Mouse (Mus musculus) lung, postnatal 0 days (tissue): ENCODE data around the gene Igfl3. TPM values are rescaled to one million over a fixed set of nuclear protein-coding genes. Genes with fewer than 3 reads are reported as not detected.

ENCODE experiments used
- ATAC-seq: fragments of 200-750 bp; cut with Nextera tagmentation; 2 replicates; pipeline ENCODE4 v1.8.0; 2017; ENCODE audit warnings: moderate library complexity
- DNase-seq: peaks from one replicate; pipeline ENCODE4 v3.0.0-alpha.2; 2016; ENCODE audit warnings: low spot score
- H3K27ac ChIP-seq: fragments of 300-500 bp; sonication (generic); 2 replicates; pipeline ENCODE4 v1.5.1; 2014; ENCODE audit warnings: antibody characterized with exemption, mild to moderate bottlenecking, low read length, mixed read lengths
- H3K27me3 ChIP-seq: fragments of 300-500 bp; sonication (generic); replicated peaks from 2 replicates; pipeline ENCODE4 v1.6.1; 2014; ENCODE audit warnings: low read length, mixed read lengths; ENCODE audit not compliant: insufficient read depth
- H3K36me3 ChIP-seq: fragments of 300-500 bp; sonication (generic); 2 replicates; pipeline ENCODE4 v1.6.1; 2014; ENCODE audit warnings: low read length, mixed read lengths; ENCODE audit not compliant: insufficient read depth
- H3K4me1 ChIP-seq: fragments of 300-500 bp; sonication (generic); 2 replicates; pipeline ENCODE4 v1.6.1; 2014; ENCODE audit warnings: antibody characterized with exemption, low read depth, low read length, mixed read lengths; ENCODE audit not compliant: insufficient read depth
- H3K4me2 ChIP-seq: fragments of 300-500 bp; sonication (generic); replicated peaks from 2 replicates; pipeline ENCODE4 v1.6.1; 2014; ENCODE audit warnings: low read depth, mild to moderate bottlenecking, low read length, moderate library complexity, mixed read lengths
- H3K4me3 ChIP-seq: fragments of 300-500 bp; sonication (generic); 2 replicates; pipeline ENCODE4 v1.5.1; 2014; ENCODE audit warnings: low read depth, low read length
- H3K9ac ChIP-seq: fragments of 300-500 bp; sonication (generic); replicated peaks from 2 replicates; pipeline ENCODE4 v1.6.1; 2014; ENCODE audit warnings: low read depth, mild to moderate bottlenecking
- H3K9me3 ChIP-seq: fragments of 300-500 bp; sonication (generic); 2 replicates; pipeline ENCODE4 v1.6.1; 2016; ENCODE audit warnings: low read length, mixed read lengths
- CTCF ChIP-seq: IDR thresholded peaks from 2 replicates; pipeline ENCODE4 v1.5.1; 2016; ENCODE audit warnings: antibody characterized with exemption, mild to moderate bottlenecking
- EP300 ChIP-seq: IDR thresholded peaks from 2 replicates; pipeline ENCODE4 v1.6.1; 2016; ENCODE audit warnings: antibody characterized with exemption, mild to moderate bottlenecking, control low read depth
- WGBS: fragments of 180-500 bp; shearing (Covaris S2); extraction: QIAGEN DNeasy Blood & Tissue Kit; methylation state at CpG from one replicate; pipeline ENCODE4 v1.1.7; 2014; 5-methylcytosine and 5-hydroxymethylcytosine counted together
- polyA plus RNA-seq: library from polyadenylated mRNA; unstranded; fragments of >200 nt; fragmentation: Nextera tagmentation; extraction: Ambion mirVana; gene quantifications from 2 replicates; pipeline ENCODE4 v1.2.1, GENCODE M21; 2015

Igfl3 gene
- not detected in 2 replicates for polyA plus RNA-seq

- no peak within 1 kb of the TSS for H3K9ac ChIP-seq
- no peak within 1 kb of the TSS for H3K4me2 ChIP-seq
- H3K4me1 ChIP-seq = no peaks in the 10 kb centered on the region
- ATAC-seq = no peak
- H3K27ac ChIP-seq = no peak within 1 kb of the TSS
- TF ChIP-seq CTCF = no peak
- no peaks in the 10 kb centered on the region for H3K27me3 ChIP-seq
- H3K4me3 ChIP-seq = no peak within 1 kb of the TSS
- no peak for DNase-seq
- no peaks in the 10 kb centered on the region for H3K36me3 ChIP-seq
- H3K9me3 ChIP-seq = 0 out of 2 replicates have a peak, but pooled peaks cover 3% of the 10 kb centered on the region
Observed at GRCm38 (mm10) chr7:18176194-18176593, at the start of gene Igfl3. TSS of gene Igfl3 (plus strand) at chr7:18176494.

GRCm38 (mm10) chr7:18210938-18211337 is 34.6 kb downstream of the Igfl3 start:
- Histone ChIP-seq H3K9ac (no peak overlapping the region), H3K36me3 (no peaks in the 10 kb centered on the region), H3K4me3 (no peak overlapping the region), H3K27ac (no peak overlapping the region), H3K9me3 (no peaks in the 10 kb centered on the region), H3K4me1 (no peaks in the 10 kb centered on the region), H3K4me2 (no peak overlapping the region), H3K27me3 (no peaks in the 10 kb centered on the region)
- ATAC-seq (no peak), DNase-seq (no peak)
- TF ChIP-seq CTCF = no peak
- TF ChIP-seq EP300 = no peak
- 14% methylated on average over 9 of the region's 9 CpGs for WGBS

GRCm38 (mm10) chr7:18214699-18215098 is 38.4 kb downstream of the Igfl3 start:
- no peak overlapping the region for H3K9ac ChIP-seq
- TF ChIP-seq CTCF = no peak
- TF ChIP-seq EP300 = no peak
- no peak overlapping the region for H3K27ac ChIP-seq
- H3K4me1 ChIP-seq = no peaks in the 10 kb centered on the region
- WGBS = 68% methylated on average over 1 of the region's 1 CpGs
- no peaks in the 10 kb centered on the region for H3K27me3 ChIP-seq
- H3K36me3 ChIP-seq = no peaks in the 10 kb centered on the region
- no peaks in the 10 kb centered on the region for H3K9me3 ChIP-seq
- ATAC-seq (no peak), DNase-seq (no peak)
- no peak overlapping the region for H3K4me2 ChIP-seq
- no peak overlapping the region for H3K4me3 ChIP-seq

Other genes with a start within 250 kb of the Igfl3 start
- not detected in 2 replicates for gene Ceacam11, start 204.4 kb upstream of the Igfl3 start, polyA plus RNA-seq
- not detected in 2 replicates for gene Ceacam13, start 166.6 kb upstream of the Igfl3 start, polyA plus RNA-seq
- not detected in 2 replicates for gene Ceacam12, start 110.6 kb upstream of the Igfl3 start, polyA plus RNA-seq
- not detected in 2 replicates for gene Mill1, start 68.9 kb downstream of the Igfl3 start, polyA plus RNA-seq
- not detected in 2 replicates for gene Psg18, start 178.5 kb downstream of the Igfl3 start, polyA plus RNA-seq